Mouse (Mus musculus): ENCODE results near the gene Ddt. TPM values are rescaled to one million over a fixed set of nuclear protein-coding genes. Genes with fewer than 3 reads are reported as not detected.
A peak's percentile ranks its signal among the peaks of the same experiment; 100 is the strongest.
"Not testable (repeated sequence)": the region's sequence is repeated elsewhere in the genome, so short reads cannot be mapped to it uniquely, and the experiment has no call there.

The Ddt gene
- polyA plus RNA-seq, 1 experiment from 2014 or later, result 30.8 TPM

- Histone ChIP-seq H3K27me3 (replicated peaks) (no peaks in the 10 kb centered on the region; the same call in 1 of the 2 replicates), H3K9ac (no peak overlapping the region), H3K4me3 (no peak overlapping the region), H3K27ac (replicated peaks) (no peak overlapping the region), H3K4me2 (no peak overlapping the region), H3K36me3 (no peaks in the 10 kb centered on the region), H3K9me3 (no peaks in the 10 kb centered on the region), H3K4me1 (no peaks in the 10 kb centered on the region)
- WGBS, result 65% methylated on average over 6 of the region's 6 CpGs
- ATAC-seq (ENCODE audit: extremely low read depth, insufficient number of reproducible peaks, low FRiP score, low TSS enrichment), result no peak
These were observed 16.0 kb upstream of the Ddt start for GRCm38 (mm10) chr10:75789081-75789735.

GRCm38 (mm10) chr10:75788277-75788676 is 15.1 kb upstream of the Ddt start:
- Histone ChIP-seq H3K4me2 (no peak overlapping the region), H3K36me3 (no peaks in the 10 kb centered on the region), H3K27ac (replicated peaks) (no peak overlapping the region), H3K4me3 (no peak overlapping the region), H3K4me1 (no peaks in the 10 kb centered on the region), H3K27me3 (replicated peaks) (peaks cover 4% of the 10 kb centered on the region; the same call in 1 of the 2 replicates), H3K9me3 (no peaks in the 10 kb centered on the region), H3K9ac (no peak overlapping the region)
- 84% methylated on average over 8 of the region's 8 CpGs for WGBS
- no peak for ATAC-seq (ENCODE audit: extremely low read depth, insufficient number of reproducible peaks, low FRiP score, low TSS enrichment)

- no peak for ATAC-seq (ENCODE audit: extremely low read depth, insufficient number of reproducible peaks, low FRiP score, low TSS enrichment)
- no peaks in the 10 kb centered on the region for H3K9me3 ChIP-seq
- H3K27me3 ChIP-seq (replicated peaks), result peaks cover 14% of the 10 kb centered on the region
- H3K4me3 ChIP-seq, result no peak overlapping the region
- H3K36me3 ChIP-seq, result no peaks in the 10 kb centered on the region
- no peak overlapping the region for H3K4me2 ChIP-seq
- WGBS, result 65% methylated on average over 1 of the region's 1 CpGs
- peaks cover 6% of the 10 kb centered on the region for H3K4me1 ChIP-seq
- H3K9ac ChIP-seq, result no peak overlapping the region
- H3K27ac ChIP-seq (replicated peaks), result no peak overlapping the region
These were observed 12.2 kb upstream of the Ddt start for GRCm38 (mm10) chr10:75785442-75785841.

GRCm38 (mm10) chr10:75780769-75781578 is 7.8 kb upstream of the Ddt start, which contains the start of the genes Gm20441 and Gstt3:
Gene Gm20441 (minus strand): TSS chr10:75780954.
Gene Gstt3 (minus strand): TSS chr10:75781414.
- Histone ChIP-seq H3K27ac (replicated peaks) (no peak within 1 kb of the TSS), H3K4me3 (peak within 1 kb of the TSS; percentile 57), H3K9ac (peak within 1 kb of the TSS; percentile 79), H3K36me3 (no peaks in the 10 kb centered on the region), H3K4me2 (peak within 1 kb of the TSS; percentile 94), H3K27me3 (replicated peaks) (peaks cover 38% of the 10 kb centered on the region), H3K9me3 (peaks cover 3% of the 10 kb centered on the region; the same call in 1 of the 2 replicates), H3K4me1 (peaks cover 9% of the 10 kb centered on the region)
- under 1% methylated on average over 28 of the region's 28 CpGs for WGBS
- peak; percentile 19; the same call in 1 of the 2 replicates for ATAC-seq (ENCODE audit: extremely low read depth, insufficient number of reproducible peaks, low FRiP score, low TSS enrichment)

- no peak for ATAC-seq (ENCODE audit: extremely low read depth, insufficient number of reproducible peaks, low FRiP score, low TSS enrichment)
- Histone ChIP-seq H3K27ac (replicated peaks) (no peak overlapping the region), H3K9me3 (peaks cover 3% of the 10 kb centered on the region; the same call in 1 of the 2 replicates), H3K27me3 (replicated peaks) (peaks cover 42% of the 10 kb centered on the region), H3K4me2 (peak overlapping the region; percentile 94), H3K9ac (no peak overlapping the region), H3K4me1 (peaks cover 9% of the 10 kb centered on the region), H3K4me3 (peak overlapping the region; percentile 57; the same call in 1 of the 2 replicates), H3K36me3 (no peaks in the 10 kb centered on the region)
- 34% methylated on average over 15 of the region's 15 CpGs for WGBS
These were observed 6.3 kb upstream of the Ddt start for GRCm38 (mm10) chr10:75779206-75780174.

GRCm38 (mm10) chr10:75777885-75778284 is 4.7 kb upstream of the Ddt start:
- ATAC-seq (ENCODE audit: extremely low read depth, insufficient number of reproducible peaks, low FRiP score, low TSS enrichment), result no peak
- peaks cover 3% of the 10 kb centered on the region; the same call in 1 of the 2 replicates for H3K9me3 ChIP-seq
- H3K27ac ChIP-seq (replicated peaks), result no peak overlapping the region
- no peak overlapping the region for H3K4me2 ChIP-seq
- H3K4me1 ChIP-seq, result peaks cover 14% of the 10 kb centered on the region
- H3K9ac ChIP-seq, result no peak overlapping the region
- WGBS, result 56% methylated on average over 2 of the region's 2 CpGs
- H3K4me3 ChIP-seq, result no peak overlapping the region
- H3K36me3 ChIP-seq, result no peaks in the 10 kb centered on the region
- peaks cover 38% of the 10 kb centered on the region for H3K27me3 ChIP-seq (replicated peaks)

- H3K27me3 ChIP-seq (replicated peaks), result peaks cover 34% of the 10 kb centered on the region
- no peak overlapping the region for H3K27ac ChIP-seq (replicated peaks)
- peaks cover 24% of the 10 kb centered on the region for H3K4me1 ChIP-seq
- H3K4me3 ChIP-seq, result no peak overlapping the region
- WGBS, result 75% methylated on average over 6 of the region's 6 CpGs
- H3K4me2 ChIP-seq, result no peak overlapping the region
- H3K36me3 ChIP-seq, result no peaks in the 10 kb centered on the region
- ATAC-seq (ENCODE audit: extremely low read depth, insufficient number of reproducible peaks, low FRiP score, low TSS enrichment), result no peak
- no peak overlapping the region for H3K9ac ChIP-seq
- peaks cover 3% of the 10 kb centered on the region; the same call in 1 of the 2 replicates for H3K9me3 ChIP-seq
These were observed 3.3 kb upstream of the Ddt start for GRCm38 (mm10) chr10:75776562-75776961.

GRCm38 (mm10) chr10:75774587-75774986 is 1.4 kb upstream of the Ddt start:
- H3K4me3 ChIP-seq, result no peak overlapping the region
- 80% methylated on average over 9 of the region's 9 CpGs for WGBS
- ATAC-seq (ENCODE audit: extremely low read depth, insufficient number of reproducible peaks, low FRiP score, low TSS enrichment), result no peak

GRCm38 (mm10) chr10:75774102-75774501 is 888 bp upstream of the Ddt start:
- H3K4me3 ChIP-seq, result no peak overlapping the region
- H3K4me1 ChIP-seq, result peaks cover 15% of the 10 kb centered on the region
- peaks cover 3% of the 10 kb centered on the region; the same call in 1 of the 2 replicates for H3K9me3 ChIP-seq
- H3K9ac ChIP-seq, result no peak overlapping the region
- no peaks in the 10 kb centered on the region for H3K36me3 ChIP-seq
- H3K27me3 ChIP-seq (replicated peaks), result peaks cover 14% of the 10 kb centered on the region
- H3K27ac ChIP-seq (replicated peaks), result no peak overlapping the region
- no peak for ATAC-seq (ENCODE audit: extremely low read depth, insufficient number of reproducible peaks, low FRiP score, low TSS enrichment)
- 86% methylated on average over 5 of the region's 5 CpGs for WGBS
- no peak overlapping the region for H3K4me2 ChIP-seq

More at GRCm38 (mm10) chr10:75774587-75774986, 1.4 kb upstream of the Ddt start:
- H3K9ac ChIP-seq, result no peak overlapping the region
- no peak overlapping the region for H3K4me2 ChIP-seq
- H3K4me1 ChIP-seq, result peaks cover 15% of the 10 kb centered on the region
- peaks cover 19% of the 10 kb centered on the region for H3K27me3 ChIP-seq (replicated peaks)
- no peak overlapping the region for H3K27ac ChIP-seq (replicated peaks)
- H3K36me3 ChIP-seq, result no peaks in the 10 kb centered on the region
- H3K9me3 ChIP-seq, result peaks cover 3% of the 10 kb centered on the region; the same call in 1 of the 2 replicates

- not testable (repeated sequence) for H3K4me2 ChIP-seq; H3K27me3 ChIP-seq (replicated peaks); H3K4me3 ChIP-seq; H3K36me3 ChIP-seq; H3K9ac ChIP-seq; ATAC-seq (ENCODE audit: extremely low read depth, insufficient number of reproducible peaks, low FRiP score, low TSS enrichment); H3K9me3 ChIP-seq; H3K27ac ChIP-seq (replicated peaks)
- 38% methylated on average over 5 of the region's 5 CpGs for WGBS
- peaks cover 20% of the 10 kb centered on the region for H3K4me1 ChIP-seq
These were observed 5.5 kb downstream of the Ddt start for GRCm38 (mm10) chr10:75767756-75768155.

Measured in heart, embryonic 13.5 days (tissue).